Mouse (Mus musculus) thymus, adult 2 months (tissue): Measurements from ENCODE around the gene Hsf2bp. TPM values are rescaled to one million over a fixed set of nuclear protein-coding genes. Genes with fewer than 3 reads are reported as not detected.
"Not testable (repeated sequence)": the region's sequence is repeated elsewhere in the genome, so short reads cannot be mapped to it uniquely, and the experiment has no call there.

Experiments used
- DNase-seq: peaks from one replicate; pipeline ENCODE4 v3.0.0; 2021
- H3K27ac ChIP-seq: fragments of 200-500 bp; 2 replicates; pipeline ENCODE4 v1.5.1; 2012; ENCODE audit warnings: low read length, control low read depth; ENCODE audit not compliant: control insufficient read depth, insufficient read depth
- H3K27me3 ChIP-seq: fragments of 200-500 bp; 2 replicates; pipeline ENCODE4 v1.6.1; 2012; ENCODE audit warnings: mild to moderate bottlenecking, low read length, moderate library complexity, mixed read lengths; ENCODE audit not compliant: control insufficient read depth, insufficient read depth
- H3K36me3 ChIP-seq: fragments of 200-500 bp; 2 replicates; pipeline ENCODE4 v1.6.1; 2012; ENCODE audit warnings: mild to moderate bottlenecking, low read length, moderate library complexity; ENCODE audit not compliant: control insufficient read depth, insufficient read depth
- H3K4me1 ChIP-seq: fragments of 200-500 bp; replicated peaks from 2 replicates; pipeline ENCODE4 v1.6.1; 2012; ENCODE audit warnings: low read length; ENCODE audit not compliant: control insufficient read depth, insufficient read depth
- H3K4me3 ChIP-seq: fragments of 200-500 bp; 2 replicates; pipeline ENCODE4 v1.5.1; 2012; ENCODE audit warnings: mild to moderate bottlenecking, low read length, control low read depth, moderate library complexity; ENCODE audit not compliant: control insufficient read depth, insufficient read depth
- CTCF ChIP-seq: fragments of 200-500 bp; IDR thresholded peaks from 2 replicates; pipeline ENCODE4 v1.5.1; 2012; ENCODE audit warnings: mild to moderate bottlenecking, control low read depth, low read length, moderate library complexity, borderline replicate concordance; ENCODE audit not compliant: control insufficient read depth, poor library complexity, insufficient read depth; ENCODE audit errors: extremely low read depth
- POLR2A ChIP-seq: fragments of 200-500 bp; IDR thresholded peaks from 2 replicates; pipeline ENCODE4 v1.6.1; 2012; ENCODE audit warnings: mild to moderate bottlenecking, low read length, control low read depth, moderate library complexity; ENCODE audit not compliant: control insufficient read depth, poor library complexity, insufficient read depth; ENCODE audit errors: extremely low read depth
- WGBS: fragments of 180-500 bp; shearing (Covaris S2); methylation state at CpG from one replicate; pipeline ENCODE4 v1.1.7; 2018; 5-methylcytosine and 5-hydroxymethylcytosine counted together
- polyA plus RNA-seq: library from polyadenylated mRNA; depleted of rRNA; stranded (reverse); fragments of >200 nt; gene quantifications from 2 replicates; pipeline ENCODE4 v1.2.3, GENCODE M21; 2012

Hsf2bp gene
- polyA plus RNA-seq, 1 experiment: 0.54 TPM

DNA sequence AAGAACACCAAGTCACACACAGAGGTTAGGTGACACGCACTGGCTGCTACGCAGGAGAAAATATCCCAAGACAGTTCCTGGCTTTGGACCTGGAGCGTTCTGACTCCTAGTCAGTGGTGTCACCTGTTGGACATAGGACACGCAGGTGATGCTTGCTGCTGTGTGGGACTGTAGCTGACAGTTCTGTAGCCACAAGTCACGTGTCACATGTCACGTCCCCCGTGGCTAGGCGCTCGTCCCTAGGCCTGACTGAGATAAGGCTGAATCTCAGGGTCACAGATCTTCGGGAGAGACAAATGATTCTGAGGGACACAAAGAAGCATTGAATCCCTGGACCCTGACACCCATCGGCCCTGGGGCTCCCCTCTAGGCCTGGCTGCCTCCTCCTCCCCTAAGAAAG lies 32.2 kb upstream of the Hsf2bp start:
- 96% methylated on average over 11 of the region's 11 CpGs for WGBS

DNA sequence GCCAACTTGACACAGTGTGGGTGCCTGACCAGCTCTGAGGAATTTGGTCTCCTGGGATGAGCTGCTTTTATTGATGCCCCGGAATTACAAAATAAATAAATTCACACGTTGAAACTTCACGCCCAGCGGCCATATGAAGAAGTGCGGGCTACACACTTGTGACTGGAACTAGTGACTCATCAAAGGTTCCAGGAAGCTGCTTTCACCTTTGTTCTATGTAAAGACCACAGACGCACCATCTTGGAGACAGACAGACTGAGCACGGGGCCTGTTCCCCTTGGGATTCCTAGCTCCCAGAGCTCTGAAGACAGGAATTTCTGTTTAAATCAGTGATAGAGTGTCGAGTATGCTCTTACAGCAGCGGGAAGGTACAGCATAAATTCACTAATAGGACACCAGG lies 31.4 kb upstream of the Hsf2bp start:
- TF ChIP-seq POLR2A (no peak), CTCF (no peak)
- H3K27me3 ChIP-seq: no peaks in the 10 kb centered on the region
- DNase-seq: no peak
- H3K4me3 ChIP-seq: no peak overlapping the region
- WGBS: 65% methylated on average over 9 of the region's 9 CpGs
- H3K27ac ChIP-seq: no peak overlapping the region
- no peaks in the 10 kb centered on the region for H3K36me3 ChIP-seq
- no peaks in the 10 kb centered on the region for H3K4me1 ChIP-seq

More for the DNA sequence above, 32.2 kb upstream of the Hsf2bp start:
- H3K4me3 ChIP-seq: no peak overlapping the region
- H3K36me3 ChIP-seq: no peaks in the 10 kb centered on the region
- no peaks in the 10 kb centered on the region for H3K4me1 ChIP-seq
- TF ChIP-seq POLR2A: no peak
- TF ChIP-seq CTCF: no peak
- no peaks in the 10 kb centered on the region for H3K27me3 ChIP-seq
- H3K27ac ChIP-seq: no peak overlapping the region
- DNase-seq: no peak

DNA sequence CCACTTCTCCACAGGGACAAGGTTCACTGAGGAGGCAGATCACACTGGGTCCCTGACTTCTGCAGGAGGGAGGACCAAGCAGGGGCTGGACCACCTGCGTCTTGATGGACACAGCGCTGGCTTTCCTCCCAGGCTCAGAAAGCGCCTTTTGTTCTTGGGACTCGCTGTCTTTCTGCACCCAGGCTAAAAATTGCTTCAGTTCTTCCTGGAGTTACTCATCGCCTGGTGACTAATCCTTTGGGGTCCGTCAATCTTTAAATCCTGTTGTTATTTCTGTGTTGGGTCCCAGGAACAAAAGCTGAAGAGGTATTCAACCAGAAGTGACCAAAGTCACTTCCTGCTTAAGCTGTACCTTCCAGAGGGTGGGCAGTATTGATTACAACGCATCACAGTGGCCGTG lies 28.6 kb upstream of the Hsf2bp start:
- not testable (repeated sequence) for DNase-seq, H3K27ac ChIP-seq, H3K36me3 ChIP-seq, H3K4me1 ChIP-seq, H3K27me3 ChIP-seq, H3K4me3 ChIP-seq
- WGBS: 95% methylated on average over 8 of the region's 8 CpGs

DNA sequence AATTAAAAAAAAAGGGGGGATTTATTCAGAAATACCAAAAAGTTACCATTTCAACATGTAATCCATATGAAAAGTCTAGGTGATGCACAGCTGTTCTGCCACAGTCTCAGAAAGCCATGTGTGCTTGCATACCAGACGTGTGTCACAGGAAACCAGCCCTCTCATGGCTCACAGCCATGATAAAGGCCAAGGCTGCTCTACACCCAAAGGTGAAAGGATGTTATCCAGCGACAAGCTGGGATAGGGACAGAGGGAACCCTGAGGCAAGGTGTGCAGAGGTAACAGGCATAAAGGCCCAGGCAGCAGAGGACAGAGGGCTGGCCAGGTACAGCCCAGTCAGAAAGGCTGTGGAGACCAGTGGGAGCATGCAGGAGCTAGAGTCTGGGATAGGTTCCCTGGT lies 27.5 kb upstream of the Hsf2bp start:
- Histone ChIP-seq H3K27ac (no peak overlapping the region), H3K36me3 (peaks cover under 1% of the 10 kb centered on the region; the same call in 1 of the 2 replicates), H3K4me3 (no peak overlapping the region), H3K4me1 (no peaks in the 10 kb centered on the region), H3K27me3 (no peaks in the 10 kb centered on the region)
- DNase-seq: no peak
- 83% methylated on average over 2 of the region's 2 CpGs for WGBS
- TF ChIP-seq POLR2A (no peak), CTCF (no peak)

DNA sequence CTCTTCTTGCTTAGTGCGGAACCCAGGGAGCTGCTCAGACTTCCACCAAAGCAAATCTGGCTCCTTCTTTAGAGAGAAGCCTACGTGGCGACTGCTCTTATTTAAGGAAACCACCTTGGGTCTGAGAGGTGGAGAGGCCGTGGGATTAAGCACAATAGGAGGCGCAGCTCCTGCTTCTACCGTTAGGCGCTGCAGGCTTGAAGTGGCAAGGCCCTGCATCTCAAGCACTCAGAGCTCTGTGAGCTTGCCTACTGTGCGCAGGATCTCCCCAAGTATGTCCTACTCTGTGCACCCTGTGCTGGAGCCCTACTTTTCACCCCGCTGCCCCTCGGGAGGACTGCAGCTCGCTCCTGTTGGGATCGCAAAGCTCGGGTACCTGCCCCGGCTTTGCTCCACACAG lies 25.1 kb upstream of the Hsf2bp start:
- 98% methylated on average over 14 of the region's 14 CpGs for WGBS
- Histone ChIP-seq H3K4me3 (no peak overlapping the region), H3K4me1 (no peaks in the 10 kb centered on the region), H3K27me3 (no peaks in the 10 kb centered on the region), H3K27ac (no peak overlapping the region), H3K36me3 (peaks cover 9% of the 10 kb centered on the region; the same call in 1 of the 2 replicates)
- DNase-seq: no peak
- TF ChIP-seq CTCF (no peak), POLR2A (no peak)

DNA sequence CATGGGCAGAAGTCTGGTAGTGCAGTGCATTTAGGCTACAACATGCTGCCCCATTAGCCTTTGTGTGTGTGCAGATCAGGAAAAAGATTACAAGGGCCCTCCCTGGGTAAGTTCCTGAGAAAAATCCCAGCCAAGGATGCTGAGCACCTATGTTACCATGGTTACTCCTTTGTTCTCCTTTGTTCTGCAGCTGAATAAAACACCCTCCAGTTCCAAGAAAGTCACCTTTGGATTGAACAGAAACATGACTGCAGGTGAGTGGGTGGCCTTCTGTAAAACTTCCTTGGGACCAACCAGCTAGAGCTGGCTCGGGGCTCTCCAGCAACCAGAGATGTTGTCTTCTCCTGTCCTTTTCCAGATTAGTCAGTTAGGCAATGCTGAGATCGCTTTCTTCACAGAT lies 22.9 kb upstream of the Hsf2bp start:
- Histone ChIP-seq H3K36me3 (peaks cover 9% of the 10 kb centered on the region; the same call in 1 of the 2 replicates), H3K27ac (no peak overlapping the region)
- no peak for DNase-seq

DNA sequence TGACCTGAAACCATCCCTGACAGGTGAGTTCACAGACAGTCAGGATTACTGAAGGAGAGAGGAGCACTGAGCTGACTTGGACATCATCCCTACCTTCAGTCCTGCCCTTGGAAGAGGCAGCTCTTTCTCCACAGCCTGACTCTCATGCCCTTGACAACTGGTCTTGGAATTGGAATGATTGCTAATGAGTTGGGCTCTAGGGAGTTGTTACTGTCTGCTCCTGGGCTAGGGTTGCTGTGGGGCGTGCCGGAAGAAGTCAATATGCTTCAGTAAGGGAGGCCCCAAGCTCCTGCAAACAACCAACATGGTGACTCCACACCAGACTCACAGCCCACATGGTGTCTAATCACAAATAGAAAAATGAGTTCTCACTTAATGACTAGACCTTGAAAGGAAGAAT lies 21.7 kb upstream of the Hsf2bp start:
- Histone ChIP-seq H3K27ac (no peak overlapping the region), H3K4me1 (peaks cover 8% of the 10 kb centered on the region), H3K27me3 (no peaks in the 10 kb centered on the region), H3K4me3 (no peak overlapping the region), H3K36me3 (peaks cover 9% of the 10 kb centered on the region; the same call in 1 of the 2 replicates)
- 100% methylated on average over 2 of the region's 2 CpGs for whole genome bisulfite sequencing
- no peak for TF ChIP-seq CTCF
- no peak for TF ChIP-seq POLR2A
- DNase-seq: no peak

More for the DNA sequence above, 22.9 kb upstream of the Hsf2bp start:
- no peak overlapping the region for H3K4me3 ChIP-seq
- WGBS: 100% methylated on average over 2 of the region's 2 CpGs
- TF ChIP-seq POLR2A (no peak), CTCF (no peak)
- no peaks in the 10 kb centered on the region for H3K4me1 ChIP-seq
- no peaks in the 10 kb centered on the region for H3K27me3 ChIP-seq
